Mouse (Mus musculus) stomach, postnatal 0 days (tissue): ENCODE results near the gene Ankrd44. TPM values are rescaled to one million over a fixed set of nuclear protein-coding genes. Genes with fewer than 3 reads are reported as not detected.
A peak's percentile ranks its signal among the peaks of the same experiment; 100 is the strongest.

Experiments used
- ATAC-seq: fragments of 200-750 bp; cut with Nextera tagmentation; 2 replicates; pipeline ENCODE4 v1.8.0; 2017; ENCODE audit not compliant: low FRiP score, low TSS enrichment
- DNase-seq: peaks from one replicate; pipeline ENCODE4 v3.0.0-alpha.2; 2016; ENCODE audit warnings: low spot score
- H3K27ac ChIP-seq: fragments of 300-500 bp; sonication (generic); replicated peaks from 2 replicates; pipeline ENCODE4 v1.5.1; 2014; ENCODE audit warnings: mild to moderate bottlenecking, control low read depth
- H3K27me3 ChIP-seq: fragments of 300-500 bp; sonication (generic); 2 replicates; pipeline ENCODE4 v1.6.1; 2014; ENCODE audit warnings: low read length; ENCODE audit not compliant: control insufficient read depth, insufficient read depth
- H3K36me3 ChIP-seq: fragments of 300-500 bp; sonication (generic); 2 replicates; pipeline ENCODE4 v1.6.1; 2014; ENCODE audit warnings: low read length, mixed read lengths; ENCODE audit not compliant: control insufficient read depth, insufficient read depth
- H3K4me1 ChIP-seq: fragments of 300-500 bp; sonication (generic); replicated peaks from 2 replicates; pipeline ENCODE4 v1.6.1; 2014; ENCODE audit warnings: antibody characterized with exemption; ENCODE audit not compliant: control insufficient read depth, insufficient read depth
- H3K4me2 ChIP-seq: fragments of 300-500 bp; sonication (generic); replicated peaks from 2 replicates; pipeline ENCODE4 v1.6.1; 2014; ENCODE audit warnings: low read depth, mild to moderate bottlenecking, control low read depth, moderate library complexity
- H3K4me3 ChIP-seq: fragments of 300-500 bp; sonication (generic); 2 replicates; pipeline ENCODE4 v1.5.1; 2014; ENCODE audit warnings: low read depth, low read length, control low read depth
- H3K9ac ChIP-seq: fragments of 300-500 bp; sonication (generic); 2 replicates; pipeline ENCODE4 v1.6.1; 2014; ENCODE audit warnings: mild to moderate bottlenecking, low read length, control low read depth, mixed read lengths
- H3K9me3 ChIP-seq: fragments of 300-500 bp; sonication (generic); 2 replicates; pipeline ENCODE4 v1.6.1; 2016; ENCODE audit warnings: low read length; ENCODE audit not compliant: control insufficient read depth
- CTCF ChIP-seq: IDR thresholded peaks from 2 replicates; pipeline ENCODE4 v1.5.1; 2016; ENCODE audit warnings: antibody characterized with exemption, low read depth, mild to moderate bottlenecking, moderate library complexity
- EP300 ChIP-seq: optimal IDR thresholded peaks from 2 replicates; pipeline ENCODE3; 2016; ENCODE audit warnings: antibody characterized with exemption
- WGBS: fragments of 180-500 bp; shearing (Covaris S2); extraction: QIAGEN DNeasy Blood & Tissue Kit; methylation state at CpG from one replicate; pipeline ENCODE4 v1.1.7; 2014; 5-methylcytosine and 5-hydroxymethylcytosine counted together
- polyA plus RNA-seq: library from polyadenylated mRNA; unstranded; fragments of >200 nt; fragmentation: Nextera tagmentation; extraction: Ambion mirVana; gene quantifications from 2 replicates; pipeline ENCODE4 v1.2.1, GENCODE M21; 2015

The Ankrd44 gene
- polyA plus RNA-seq, 1 experiment from 2014 or later: 7.8 TPM

DNA sequence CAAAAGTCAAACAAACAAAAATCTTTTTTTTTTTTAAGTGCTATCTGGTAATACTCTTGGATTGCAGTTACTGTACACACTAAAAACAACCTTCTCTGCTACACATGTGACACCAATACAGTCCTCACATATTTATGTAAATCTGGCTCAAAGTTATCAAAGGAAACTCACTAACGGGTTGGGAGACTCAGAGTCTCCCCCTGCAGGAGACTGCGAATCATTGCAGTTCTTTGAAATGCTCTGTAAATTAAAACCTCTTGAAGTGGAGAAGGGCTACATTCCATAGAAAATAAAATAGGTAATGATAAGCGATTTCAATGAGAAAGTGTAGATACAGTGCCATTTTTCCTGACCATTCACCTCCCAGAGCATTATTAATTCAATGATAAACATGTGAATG lies 219.6 kb downstream of the Ankrd44 start:
- Histone ChIP-seq H3K4me3 (no peak overlapping the region), H3K9me3 (no peaks in the 10 kb centered on the region), H3K27me3 (no peaks in the 10 kb centered on the region), H3K27ac (no peak overlapping the region), H3K4me2 (no peak overlapping the region), H3K36me3 (no peaks in the 10 kb centered on the region), H3K4me1 (no peaks in the 10 kb centered on the region), H3K9ac (no peak overlapping the region)
- WGBS: 31% methylated on average over 3 of the region's 3 CpGs
- no peak for ATAC-seq
- TF ChIP-seq EP300: no peak
- peak; percentile 72 for TF ChIP-seq CTCF
- no peak for DNase-seq

DNA sequence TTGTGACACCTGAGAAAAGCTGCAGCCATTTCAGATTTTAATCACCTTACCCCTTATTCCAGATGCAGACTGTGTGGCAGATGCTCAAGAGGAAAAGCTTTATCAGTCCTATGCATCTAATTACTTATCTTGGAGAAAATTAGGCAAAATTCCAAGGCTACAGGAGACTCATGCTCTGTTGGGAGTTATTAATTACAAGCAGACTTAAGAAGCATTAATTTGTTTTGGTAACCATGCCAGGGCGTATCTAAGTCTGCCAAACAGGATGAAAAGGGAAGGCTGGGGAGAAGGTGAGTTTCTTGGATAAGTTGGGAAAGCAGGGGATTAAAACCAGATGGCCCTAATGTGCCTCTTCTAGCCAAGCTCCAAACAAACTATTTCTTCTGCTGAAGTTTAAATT lies 222.7 kb downstream of the Ankrd44 start:
- Histone ChIP-seq H3K4me3 (no peak overlapping the region), H3K4me2 (no peak overlapping the region), H3K4me1 (no peaks in the 10 kb centered on the region), H3K27ac (no peak overlapping the region), H3K27me3 (no peaks in the 10 kb centered on the region), H3K9ac (no peak overlapping the region), H3K9me3 (no peaks in the 10 kb centered on the region), H3K36me3 (no peaks in the 10 kb centered on the region; the same call in 1 of the 2 replicates)
- 63% methylated on average over 1 of the region's 1 CpGs for WGBS
- no peak for ATAC-seq
- no peak for DNase-seq
- TF ChIP-seq CTCF (no peak), EP300 (no peak)

DNA sequence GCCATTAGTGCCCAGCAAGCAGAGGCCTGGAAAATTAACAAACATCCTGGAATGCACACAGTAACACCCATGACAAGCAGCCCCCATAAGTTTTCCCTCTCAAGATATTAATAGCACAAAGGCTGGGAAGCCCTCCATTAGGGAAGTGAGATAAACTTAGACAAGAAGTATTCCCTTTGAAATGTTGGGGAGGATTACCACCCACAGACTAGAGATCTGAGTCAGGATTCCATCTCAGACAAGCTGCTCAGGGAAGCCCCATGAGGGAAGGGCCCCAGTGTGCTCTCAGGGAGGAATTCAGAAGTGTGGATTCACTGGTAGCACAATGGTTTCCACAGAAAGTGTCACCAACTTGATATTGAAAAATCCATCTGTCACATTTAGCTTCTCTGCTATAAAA lies 223.3 kb downstream of the Ankrd44 start:
- no peak for DNase-seq
- H3K4me1 ChIP-seq: no peaks in the 10 kb centered on the region

DNA sequence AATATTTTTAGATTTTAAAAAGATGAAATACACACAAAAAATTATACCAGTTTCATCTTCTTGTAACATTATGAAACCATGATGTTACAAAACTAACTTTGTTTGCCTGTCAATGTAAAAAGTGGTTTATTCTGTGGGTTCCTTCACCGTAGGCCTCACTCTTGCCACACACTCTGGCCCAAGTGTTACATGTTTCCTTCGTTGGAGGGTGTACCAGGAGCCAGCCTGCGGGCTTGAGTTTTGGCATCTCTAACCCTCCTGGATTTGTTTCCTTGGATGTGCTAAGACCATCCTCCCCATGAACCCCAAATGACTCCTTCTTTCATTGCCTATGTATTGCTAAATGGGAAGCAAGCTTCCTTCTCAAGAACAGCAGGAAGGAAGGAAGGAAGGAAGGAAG lies 230.8 kb downstream of the Ankrd44 start:
- no peak for ATAC-seq
- H3K36me3 ChIP-seq: no peaks in the 10 kb centered on the region
- no peak overlapping the region for H3K4me2 ChIP-seq
- no peak for DNase-seq
- no peak overlapping the region for H3K4me3 ChIP-seq
- H3K27me3 ChIP-seq: no peaks in the 10 kb centered on the region
- no peak overlapping the region for H3K27ac ChIP-seq
- H3K4me1 ChIP-seq: no peaks in the 10 kb centered on the region
- no peaks in the 10 kb centered on the region for H3K9me3 ChIP-seq
- TF ChIP-seq EP300 (no peak), CTCF (no peak)
- H3K9ac ChIP-seq: no peak overlapping the region
- 88% methylated on average over 3 of the region's 3 CpGs for WGBS

More for the DNA sequence above, 223.3 kb downstream of the Ankrd44 start:
- H3K27me3 ChIP-seq: no peaks in the 10 kb centered on the region
- no peak overlapping the region for H3K9ac ChIP-seq
- ATAC-seq: no peak
- no peak overlapping the region for H3K4me3 ChIP-seq
- H3K9me3 ChIP-seq: no peaks in the 10 kb centered on the region
- no peak overlapping the region for H3K4me2 ChIP-seq
- TF ChIP-seq CTCF (no peak), EP300 (no peak)
- H3K36me3 ChIP-seq: no peaks in the 10 kb centered on the region; the same call in 1 of the 2 replicates
- H3K27ac ChIP-seq: no peak overlapping the region

DNA sequence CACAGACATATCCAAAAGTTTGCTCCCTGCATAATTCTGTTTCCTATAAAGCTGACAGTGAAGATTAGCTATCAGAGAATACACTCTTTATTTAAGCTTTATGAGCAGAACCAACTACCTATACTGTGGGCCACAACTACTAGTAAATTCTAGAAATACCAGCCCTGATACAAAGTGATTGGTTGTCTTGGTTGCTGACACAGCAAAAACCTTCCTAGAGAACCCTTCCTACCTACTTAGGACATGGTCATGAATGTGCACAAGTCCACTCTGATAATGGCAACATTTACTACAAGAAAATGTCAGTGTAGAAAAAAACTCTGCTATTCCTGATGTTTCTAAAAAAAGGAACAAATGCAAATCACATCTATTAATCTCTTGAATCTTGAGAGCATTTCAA lies 234.4 kb downstream of the Ankrd44 start:
- H3K27ac ChIP-seq: no peak overlapping the region
- H3K9me3 ChIP-seq: no peaks in the 10 kb centered on the region
- no peak overlapping the region for H3K9ac ChIP-seq
- no peak overlapping the region for H3K4me3 ChIP-seq
- H3K36me3 ChIP-seq: no peaks in the 10 kb centered on the region
- TF ChIP-seq CTCF (no peak), EP300 (no peak)
- H3K4me1 ChIP-seq: no peaks in the 10 kb centered on the region
- ATAC-seq (no peak), DNase-seq (no peak)
- no peaks in the 10 kb centered on the region for H3K27me3 ChIP-seq
- H3K4me2 ChIP-seq: no peak overlapping the region

DNA sequence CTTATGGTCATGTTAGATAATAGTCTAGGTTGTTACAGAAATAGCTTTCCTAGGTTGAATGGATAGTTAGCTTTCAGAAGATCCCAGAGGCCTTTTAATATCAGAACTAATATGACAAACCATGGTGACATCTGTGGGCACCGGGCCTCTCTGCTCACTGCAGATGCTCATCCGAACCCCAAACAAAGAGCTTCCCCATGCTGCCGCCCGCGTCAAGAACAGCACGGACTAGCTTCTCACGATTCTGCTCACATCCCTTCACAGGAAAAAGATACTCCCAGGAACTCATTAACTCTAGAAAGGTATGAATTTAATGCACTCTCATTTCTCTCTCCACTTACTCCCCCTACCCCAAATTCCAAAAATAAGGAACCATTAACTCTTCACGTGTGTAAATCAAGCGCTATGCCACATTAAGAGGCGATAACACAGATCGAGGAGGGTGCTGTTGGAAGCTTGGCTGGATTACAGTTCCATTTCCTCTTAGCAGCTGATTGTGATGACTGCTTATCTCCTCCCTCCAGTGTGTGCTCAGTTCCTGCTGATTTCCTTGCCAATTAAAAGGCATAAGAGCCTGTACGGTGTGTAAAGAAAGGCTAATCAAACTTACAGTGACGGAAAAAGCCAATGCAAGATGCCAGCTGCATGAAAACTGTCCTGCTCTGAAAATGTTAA lies 235.8 kb downstream of the Ankrd44 start:
- no peak for TF ChIP-seq EP300
- TF ChIP-seq CTCF: no peak
- H3K4me3 ChIP-seq: no peak overlapping the region
- no peaks in the 10 kb centered on the region for H3K36me3 ChIP-seq
- DNase-seq (peak; percentile 22), ATAC-seq (peak; percentile 83)
- no peaks in the 10 kb centered on the region for H3K9me3 ChIP-seq
- no peak overlapping the region for H3K4me2 ChIP-seq
- no peak overlapping the region for H3K27ac ChIP-seq
- H3K9ac ChIP-seq: no peak overlapping the region
- H3K4me1 ChIP-seq: no peaks in the 10 kb centered on the region
- no peaks in the 10 kb centered on the region for H3K27me3 ChIP-seq
- 57% methylated on average over 13 of the region's 13 CpGs for WGBS
